ENCODE assay signal across 26 mouse cellular contexts in genomic region chr2:127077611-127078010, GRCm38 (mm10). TPM values are rescaled to one million over a fixed set of nuclear protein-coding genes. Genes with fewer than 3 reads are reported as not detected.
A peak's percentile ranks its signal among the peaks of the same experiment; 100 is the strongest.
DNase-seq lines count a peak whose midpoint lies in the region; ATAC-seq lines count a peak whose summit lies in the region.
"Had no signal": no experiment of that assay in that cellular context is flagged by ENCODE, and none has a peak within 500 bp of the region (broad histone marks: within the 10 kb centered on the region; RNA-seq: fewer than 3 reads in every experiment).

No protein-coding gene starts in this region.

- H3K36me3 ChIP-seq in heart, embryonic 12.5 days, result peaks cover 9% of the 10 kb centered on the region; the same call in 1 of the 2 replicates
- H3K36me3 ChIP-seq: embryonic facial prominence, embryonic 12.5 days; forebrain, embryonic 15.5 days had no signal

- WGBS in heart, embryonic 12.5 days, result 70% methylated on average over 9 of the region's 9 CpGs

- H3K27me3 ChIP-seq in heart, embryonic 12.5 days (replicated peaks), result no peaks in the 10 kb centered on the region
- H3K27me3 ChIP-seq: CH12.LX; embryonic facial prominence, embryonic 12.5 days; forebrain, embryonic 13.5 days; forebrain, embryonic 15.5 days; Patski had no signal

- no peak overlapping the region for H3K27ac ChIP-seq in heart, embryonic 12.5 days (ENCODE audit: poor library complexity, severe bottlenecking)
- H3K27ac ChIP-seq: embryonic facial prominence, embryonic 10.5 days; embryonic facial prominence, embryonic 12.5 days; forebrain, embryonic 13.5 days; forebrain, embryonic 15.5 days had no signal

- H3K4me3 ChIP-seq in heart, embryonic 12.5 days, result no peak overlapping the region
- H3K4me3 ChIP-seq: embryonic facial prominence, embryonic 10.5 days; embryonic facial prominence, embryonic 12.5 days; forebrain, embryonic 13.5 days; forebrain, embryonic 15.5 days had no signal

- no peak overlapping the region for H3K4me2 ChIP-seq in heart, embryonic 12.5 days
- H3K4me2 ChIP-seq: embryonic facial prominence, embryonic 12.5 days; forebrain, embryonic 13.5 days; forebrain, embryonic 15.5 days had no signal

- ATAC-seq in heart, embryonic 12.5 days (ENCODE audit: insufficient number of reproducible peaks, low FRiP score), result no peak
- ATAC-seq: CD4-positive, CD25-positive, alpha-beta regulatory T cell, adult 4 months; forebrain, embryonic 13.5 days; forebrain, embryonic 15.5 days; forebrain, postnatal 0 days; Patski had no signal

- no peak overlapping the region for H3K9ac ChIP-seq in heart, embryonic 12.5 days
- H3K9ac ChIP-seq: embryonic facial prominence, embryonic 12.5 days; forebrain, embryonic 13.5 days; forebrain, embryonic 15.5 days; forebrain, postnatal 0 days had no signal

- H3K9me3 ChIP-seq in heart, embryonic 12.5 days (replicated peaks), result no peaks in the 10 kb centered on the region
- H3K9me3 ChIP-seq: embryonic facial prominence, embryonic 10.5 days; embryonic facial prominence, embryonic 12.5 days; forebrain, embryonic 13.5 days; forebrain, embryonic 15.5 days; G1E had no signal

- DNase-seq in heart, adult 11 months, result peak; percentile 59
- DNase-seq in ES-CJ7 (ENCODE audit: low read depth, low spot score) (peak; percentile 59), R1 (ENCODE audit: low read depth, low spot score) (peak; percentile 46), ZHBTc4 (ENCODE audit: low read depth, low spot score) (peak; percentile 59)
- no peak for DNase-seq in layer of hippocampus, adult 18-20 months (ENCODE audit: low spot score in 2 of 2)
- DNase-seq in kidney, postnatal 36 days, result no peak
- DNase-seq in left cerebral cortex, adult 11 months (ENCODE audit: low spot score), result no peak
- DNase-seq: adrenal gland, adult 8-10 months; adrenal gland, postnatal 14 days; adrenal gland, postnatal 36 days; B cell, adult 2 months; cerebellum, adult 11-12 months; cerebellum, adult 2 months; cerebellum, adult 9-10 months; cerebellum, postnatal 10 days; cerebellum, postnatal 25 days; forebrain, postnatal 0 days had no signal

- H3K4me1 ChIP-seq in heart, embryonic 12.5 days (replicated peaks), result no peaks in the 10 kb centered on the region
- H3K4me1 ChIP-seq: embryonic facial prominence, embryonic 10.5 days; embryonic facial prominence, embryonic 12.5 days; forebrain, embryonic 13.5 days; forebrain, embryonic 15.5 days had no signal

RNA-seq across cellular contexts. Expression of gene Blvra, which starts 7.1 kb away (rescaled TPM):
- 37.5 and 39.2 TPM in 2 replicates for polyA plus RNA-seq in heart, embryonic 12.5 days (2016; fragmentation: Nextera tagmentation; extraction: Ambion mirVana)
- total RNA-seq in layer of hippocampus, adult 18-20 months (2021), result 10 to 100 TPM; 20.9 to 23.3 TPM

RNA-seq across cellular contexts. Expression of gene Ncaph, which starts 56.1 kb away (rescaled TPM):
- 62.9 and 67.1 TPM in 2 replicates for polyA plus RNA-seq in heart, embryonic 12.5 days (2016; fragmentation: Nextera tagmentation; extraction: Ambion mirVana)
- total RNA-seq in layer of hippocampus, adult 18-20 months (2021), result 1 to 10 TPM in 1 of 2 experiments, under 1 TPM in 1; 0.45 to 1.2 TPM

Comparison
In these comparisons a context has a peak if more than half of its experiments do, and no peak if none do; other contexts are left out.
1. DNase-seq: peak in heart, adult 11 months (single experiment), ES-CJ7 (single experiment), R1 (single experiment) and ZHBTc4 (single experiment); none in layer of hippocampus, adult 18-20 months (0 of 2), kidney, postnatal 36 days (0 of 2) and left cerebral cortex, adult 11 months (single experiment).